Mouse (Mus musculus): ENCODE measurements at regions not wholly inside any gene's neighbourhood (a gene's known extent, or its start where the extent isn't known, plus 50 kb on each side); places are given as distances from the start of the nearest gene placed in this dataset.

GRCm38 (mm10) chr5:91828481-91828880 is 134.4 kb downstream of the Rchy1 start:
- Histone ChIP-seq H3K79me2 (replicated peaks; ENCODE audit: control insufficient read depth, extremely low read depth, insufficient read depth, poor library complexity, severe bottlenecking) (no peaks in the 10 kb centered on the region), H3K9ac (ENCODE audit: insufficient read depth, low read depth) (no peak overlapping the region), H3K36me3 (replicated peaks in 1 of 2; ENCODE audit: control insufficient read depth in 1 of 2, insufficient read depth in 1 of 2, low read length in 1 of 2) (no peaks in the 10 kb centered on the region), H3K4me3 (replicated peaks in 1 of 3; ENCODE audit: low read depth in 2 of 3, low read length in 2 of 3, poor library complexity in 1 of 3) (no peak overlapping the region), H3K4me2 (ENCODE audit: insufficient read depth, low read depth, poor library complexity, severe bottlenecking) (no peak overlapping the region), H3K27ac (ENCODE audit: insufficient read depth, low read depth) (no peak overlapping the region), H3K4me1 (ENCODE audit: control insufficient read depth in 1 of 2, insufficient read depth in 2 of 2) (no peaks in the 10 kb centered on the region), H3K9me3 (replicated peaks; ENCODE audit: low read length) (no peaks in the 10 kb centered on the region), H3K27me3 (replicated peaks) (no peaks in the 10 kb centered on the region)
- dilution Hi-C loops (cut with MboI; ENCODE audit: extremely low pct_ligation_motif_present, extremely low pct_unique_long_range_greater_than_20kb, low sequenced_read_pairs): no loop called here
- TF ChIP-seq RCOR1 (conservative IDR thresholded peaks at IDR 0.05; ENCODE audit: low read depth, low read length) (no peak), ZNF384 (IDR thresholded peaks at IDR 0.05; ENCODE audit: low read depth, low read length) (no peak), KAT2A (IDR thresholded peaks at IDR 0.05; ENCODE audit: insufficient replicate concordance, low read length) (no peak), ELF1 (IDR thresholded peaks at IDR 0.05; ENCODE audit: low read depth, low read length) (no peak), TBP (conservative IDR thresholded peaks at IDR 0.05; ENCODE audit: low read depth, low read length) (no peak), UBTF (IDR thresholded peaks at IDR 0.05; ENCODE audit: low read depth, low read length) (no peak)
- in situ Hi-C loops (cut with MboI; ENCODE audit: low pct_ligation_motif_present, low pct_unique_long_range_greater_than_20kb, low sequenced_read_pairs): no loop called here
- DNase-seq (ENCODE audit: extremely low read depth): no peak

GRCm38 (mm10) chr5:91826636-91827035 is 136.2 kb downstream of the Rchy1 start:
- no peaks in the 10 kb centered on the region for H3K79me2 ChIP-seq (replicated peaks; ENCODE audit: control insufficient read depth, extremely low read depth, insufficient read depth, poor library complexity, severe bottlenecking)
- H3K9me3 ChIP-seq (replicated peaks; ENCODE audit: low read length): no peaks in the 10 kb centered on the region
- no peaks in the 10 kb centered on the region for H3K36me3 ChIP-seq (replicated peaks in 1 of 2; ENCODE audit: control insufficient read depth in 1 of 2, insufficient read depth in 1 of 2, low read length in 1 of 2)
- DNase-seq (ENCODE audit: extremely low read depth): no peak
- H3K4me3 ChIP-seq (replicated peaks in 1 of 3; ENCODE audit: low read depth in 2 of 3, low read length in 2 of 3, poor library complexity in 1 of 3): no peak overlapping the region
- no peak overlapping the region for H3K4me2 ChIP-seq (ENCODE audit: insufficient read depth, low read depth, poor library complexity, severe bottlenecking)
- dilution Hi-C loops (cut with MboI; ENCODE audit: extremely low pct_ligation_motif_present, extremely low pct_unique_long_range_greater_than_20kb, low sequenced_read_pairs): no loop called here
- H3K9ac ChIP-seq (ENCODE audit: insufficient read depth, low read depth): no peak overlapping the region
- in situ Hi-C loops (cut with MboI; ENCODE audit: low pct_ligation_motif_present, low pct_unique_long_range_greater_than_20kb, low sequenced_read_pairs): no loop called here
- H3K27me3 ChIP-seq (replicated peaks): no peaks in the 10 kb centered on the region
- H3K27ac ChIP-seq (ENCODE audit: insufficient read depth, low read depth): no peak overlapping the region
- no peaks in the 10 kb centered on the region for H3K4me1 ChIP-seq (ENCODE audit: control insufficient read depth in 1 of 2, insufficient read depth in 2 of 2)
- TF ChIP-seq JUND (conservative IDR thresholded peaks at IDR 0.05; ENCODE audit: low read depth, low read length) (no peak), TBP (conservative IDR thresholded peaks at IDR 0.05; ENCODE audit: low read depth, low read length) (no peak), USF1 (IDR thresholded peaks at IDR 0.05; ENCODE audit: low read depth, low read length) (no peak), ZMIZ1 (IDR thresholded peaks at IDR 0.05; ENCODE audit: low read depth, low read length) (no peak), SMC3 (IDR thresholded peaks at IDR 0.05; ENCODE audit: low read depth, low read length) (no peak), KAT2A (IDR thresholded peaks at IDR 0.05; ENCODE audit: insufficient replicate concordance, low read length) (no peak), MAZ (IDR thresholded peaks at IDR 0.05; ENCODE audit: low read depth, low read length) (no peak), NELFE (IDR thresholded peaks at IDR 0.05; ENCODE audit: low read depth, low read length) (no peak), NRF1 (IDR thresholded peaks at IDR 0.05; ENCODE audit: low read depth, low read length) (no peak), ZNF384 (IDR thresholded peaks at IDR 0.05; ENCODE audit: low read depth, low read length) (no peak), GABPA (IDR thresholded peaks at IDR 0.05; ENCODE audit: insufficient replicate concordance, low read depth, low read length) (no peak), PAX5 (IDR thresholded peaks at IDR 0.05; ENCODE audit: low read length) (no peak), MEF2A (IDR thresholded peaks at IDR 0.05; ENCODE audit: borderline replicate concordance, low read depth, low read length) (no peak), CTCF (conservative IDR thresholded peaks at IDR 0.05 in 1 of 2, IDR thresholded peaks at IDR 0.05 in 1 of 2; ENCODE audit: low read depth in 2 of 2, low read length in 2 of 2) (no peak), MAX (IDR thresholded peaks at IDR 0.05; ENCODE audit: low read length) (no peak)
